Mouse (Mus musculus): ENCODE results near the gene Ddx10. TPM values are rescaled to one million over a fixed set of nuclear protein-coding genes. Genes with fewer than 3 reads are reported as not detected.

Gene Ddx10
- polyA plus RNA-seq, 1 experiment from 2014 or later, result 29.4 TPM

GRCm38 (mm10) chr9:53070875-53071524, 176.9 kb downstream of the Ddx10 start:
- no peak overlapping the region for H3K4me3 ChIP-seq (ENCODE audit: low read depth, low read length)
- DNase-seq (peak; percentile 5), ATAC-seq (ENCODE audit: insufficient read depth) (no peak)
- no peak overlapping the region for H3K9ac ChIP-seq
- H3K36me3 ChIP-seq (ENCODE audit: insufficient read depth), result no peaks in the 10 kb centered on the region
- H3K27me3 ChIP-seq (ENCODE audit: insufficient read depth, low read length), result no peaks in the 10 kb centered on the region
- H3K9me3 ChIP-seq (ENCODE audit: low read depth, low read length), result no peaks in the 10 kb centered on the region
- 72% methylated on average over 12 of the region's 12 CpGs for WGBS
- no peak overlapping the region for H3K4me2 ChIP-seq
- H3K4me1 ChIP-seq (ENCODE audit: insufficient read depth), result no peaks in the 10 kb centered on the region
- no peak for TF ChIP-seq CTCF (IDR thresholded peaks at IDR 0.05; ENCODE audit: low read depth)
- H3K27ac ChIP-seq (ENCODE audit: low read depth), result no peak overlapping the region

- Histone ChIP-seq H3K4me2 (no peak overlapping the region), H3K9me3 (ENCODE audit: low read depth, low read length) (no peaks in the 10 kb centered on the region), H3K4me3 (ENCODE audit: low read depth, low read length) (no peak overlapping the region), H3K4me1 (ENCODE audit: insufficient read depth) (no peaks in the 10 kb centered on the region), H3K9ac (no peak overlapping the region), H3K36me3 (ENCODE audit: insufficient read depth) (no peaks in the 10 kb centered on the region), H3K27me3 (ENCODE audit: insufficient read depth, low read length) (no peaks in the 10 kb centered on the region), H3K27ac (ENCODE audit: low read depth) (no peak overlapping the region)
- no peak for ATAC-seq (ENCODE audit: insufficient read depth)
- TF ChIP-seq CTCF (IDR thresholded peaks at IDR 0.05; ENCODE audit: low read depth), result no peak
- 88% methylated on average over 5 of the region's 5 CpGs for WGBS
- DNase-seq, result no peak
Observed at GRCm38 (mm10) chr9:53068166-53068565, 179.7 kb downstream of the Ddx10 start.

GRCm38 (mm10) chr9:53066428-53066827, 181.4 kb downstream of the Ddx10 start:
- Histone ChIP-seq H3K27ac (ENCODE audit: low read depth) (no peak overlapping the region), H3K9me3 (ENCODE audit: low read depth, low read length) (no peaks in the 10 kb centered on the region), H3K27me3 (ENCODE audit: insufficient read depth, low read length) (no peaks in the 10 kb centered on the region), H3K9ac (no peak overlapping the region), H3K4me3 (ENCODE audit: low read depth, low read length) (no peak overlapping the region), H3K4me1 (ENCODE audit: insufficient read depth) (no peaks in the 10 kb centered on the region), H3K36me3 (ENCODE audit: insufficient read depth) (no peaks in the 10 kb centered on the region), H3K4me2 (no peak overlapping the region)
- ATAC-seq (ENCODE audit: insufficient read depth), result no peak
- DNase-seq, result no peak
- no peak for TF ChIP-seq CTCF (IDR thresholded peaks at IDR 0.05; ENCODE audit: low read depth)
- 17% methylated on average over 4 of the region's 4 CpGs for WGBS

GRCm38 (mm10) chr9:53065028-53065427, 182.8 kb downstream of the Ddx10 start:
- Histone ChIP-seq H3K9ac (no peak overlapping the region), H3K36me3 (ENCODE audit: insufficient read depth) (no peaks in the 10 kb centered on the region), H3K27me3 (ENCODE audit: insufficient read depth, low read length) (no peaks in the 10 kb centered on the region), H3K9me3 (ENCODE audit: low read depth, low read length) (no peaks in the 10 kb centered on the region), H3K27ac (ENCODE audit: low read depth) (no peak overlapping the region), H3K4me1 (ENCODE audit: insufficient read depth) (no peaks in the 10 kb centered on the region), H3K4me3 (ENCODE audit: low read depth, low read length) (no peak overlapping the region), H3K4me2 (no peak overlapping the region)
- DNase-seq (no peak), ATAC-seq (ENCODE audit: insufficient read depth) (no peak)
- TF ChIP-seq CTCF (IDR thresholded peaks at IDR 0.05; ENCODE audit: low read depth), result no peak
- 47% methylated on average over 2 of the region's 2 CpGs for WGBS

- 73% methylated on average over 6 of the region's 6 CpGs for WGBS
- ATAC-seq (ENCODE audit: insufficient read depth), result no peak
- TF ChIP-seq CTCF (IDR thresholded peaks at IDR 0.05; ENCODE audit: low read depth), result no peak
- H3K9ac ChIP-seq, result no peak overlapping the region
- no peaks in the 10 kb centered on the region for H3K9me3 ChIP-seq (ENCODE audit: low read depth, low read length)
- H3K4me2 ChIP-seq, result no peak overlapping the region
- H3K4me1 ChIP-seq (ENCODE audit: insufficient read depth), result no peaks in the 10 kb centered on the region
- no peak overlapping the region for H3K4me3 ChIP-seq (ENCODE audit: low read depth, low read length)
- H3K27me3 ChIP-seq (ENCODE audit: insufficient read depth, low read length), result no peaks in the 10 kb centered on the region
- DNase-seq, result no peak
- H3K27ac ChIP-seq (ENCODE audit: low read depth), result no peak overlapping the region
- no peaks in the 10 kb centered on the region for H3K36me3 ChIP-seq (ENCODE audit: insufficient read depth)
Observed at GRCm38 (mm10) chr9:53064531-53064930, 183.3 kb downstream of the Ddx10 start.

- no peak for TF ChIP-seq CTCF (IDR thresholded peaks at IDR 0.05; ENCODE audit: low read depth)
- no peak overlapping the region for H3K27ac ChIP-seq (ENCODE audit: low read depth)
- H3K9ac ChIP-seq, result no peak overlapping the region
- H3K27me3 ChIP-seq (ENCODE audit: insufficient read depth, low read length), result no peaks in the 10 kb centered on the region
- no peaks in the 10 kb centered on the region for H3K9me3 ChIP-seq (ENCODE audit: low read depth, low read length)
- 60% methylated on average over 3 of the region's 3 CpGs for WGBS
- no peaks in the 10 kb centered on the region for H3K36me3 ChIP-seq (ENCODE audit: insufficient read depth)
- no peak overlapping the region for H3K4me2 ChIP-seq
- no peak for ATAC-seq (ENCODE audit: insufficient read depth)
- no peak overlapping the region for H3K4me3 ChIP-seq (ENCODE audit: low read depth, low read length)
- H3K4me1 ChIP-seq (ENCODE audit: insufficient read depth), result no peaks in the 10 kb centered on the region
- DNase-seq, result no peak
Observed at GRCm38 (mm10) chr9:53055306-53055705, 192.5 kb downstream of the Ddx10 start.

Other genes with a start within 250 kb of the Ddx10 start
- 5.0 and 5.6 TPM in 2 replicates for gene Exph5, start 53.6 kb upstream of the Ddx10 start, polyA plus RNA-seq (2014; fragmentation: Nextera tagmentation; extraction: Ambion mirVana)
- gene Kdelc2, start 136.0 kb upstream of the Ddx10 start, polyA plus RNA-seq (2014; fragmentation: Nextera tagmentation; extraction: Ambion mirVana), result 43.5 and 43.9 TPM in 2 replicates
- 1.2 and 1.6 TPM in 2 replicates for gene 4930550C14Rik, start 154.3 kb upstream of the Ddx10 start, polyA plus RNA-seq (2014; fragmentation: Nextera tagmentation; extraction: Ambion mirVana)